Mouse (Mus musculus): ENCODE measurements around the gene Hist1h2bl. TPM values are rescaled to one million over a fixed set of nuclear protein-coding genes. Genes with fewer than 3 reads are reported as not detected.

The Hist1h2bl gene
- total RNA-seq, 2 experiments from 2014 or later = 3.4 to 3.7 TPM

Small RNA genes lying within 50 kb of the gene (microRNA-seq; reads per million reads assigned to microRNA genes)
- gene Gm44357 (not detected), gene Gm44367 (not detected), gene Gm44454 (not detected)

Other genes starting within 250 kb of the Hist1h2bl start
- gene Nkapl, start 247.6 kb downstream of the Hist1h2bl start, total RNA-seq (2021) = under 1 TPM; 0.19 to 0.21 TPM
- gene Zkscan4, start 237.2 kb downstream of the Hist1h2bl start, total RNA-seq (2021) = under 1 TPM; 0.40 to 0.73 TPM
- not detected for gene Gm10065, start 236.7 kb downstream of the Hist1h2bl start, total RNA-seq (2021)
- gene AK157302, start 220.9 kb downstream of the Hist1h2bl start, total RNA-seq (2021) = 10 to 100 TPM; 22.8 to 23.3 TPM
- gene Gm11273, start 214.7 kb downstream of the Hist1h2bl start, total RNA-seq (2021) = 100 to 1,000 TPM; 144 to 150 TPM
- 1 to 10 TPM; 6.2 to 6.3 TPM for gene Zkscan8, start 185.0 kb downstream of the Hist1h2bl start, total RNA-seq (2021)
- gene Olfr1366, start 173.3 kb downstream of the Hist1h2bl start, total RNA-seq (2021) = not detected
- gene Olfr1535, start 156.2 kb downstream of the Hist1h2bl start, total RNA-seq (2021) = not detected
- not detected for gene Olfr1364, start 134.4 kb downstream of the Hist1h2bl start, total RNA-seq (2021)
- not detected for gene Olfr1362, start 102.1 kb downstream of the Hist1h2bl start, total RNA-seq (2021)
- gene Olfr11, start 73.6 kb downstream of the Hist1h2bl start, total RNA-seq (2021) = not detected
- gene Olfr1361, start 52.8 kb downstream of the Hist1h2bl start, total RNA-seq (2021) = not detected
- gene Olfr1360, start 38.7 kb downstream of the Hist1h2bl start, total RNA-seq (2021) = not detected
- not detected for gene Olfr1359, start 18.0 kb downstream of the Hist1h2bl start, total RNA-seq (2021)
- 1 to 10 TPM in 1 of 2 experiments, not detected in 1; 1.5 TPM for gene Hist1h2ai, start 279 bp upstream of the Hist1h2bl start, total RNA-seq (2021)
- 1 to 10 TPM in 1 of 2 experiments, not detected in 1; 2.3 TPM for gene Hist1h3h, start 1.5 kb upstream of the Hist1h2bl start, total RNA-seq (2021)
- gene Hist1h2bm, start 5.9 kb upstream of the Hist1h2bl start, total RNA-seq (2021) = not detected
- under 1 TPM; 0.43 to 0.59 TPM for gene Hist1h4j, start 18.9 kb upstream of the Hist1h2bl start, total RNA-seq (2021)
- gene Hist1h4k, start 34.4 kb upstream of the Hist1h2bl start, total RNA-seq (2021) = 10 to 100 TPM; 15.2 to 22.0 TPM
- not detected for gene Hist1h2ak, start 37.7 kb upstream of the Hist1h2bl start, total RNA-seq (2021)
- gene Hist1h2bn, start 38.0 kb upstream of the Hist1h2bl start, total RNA-seq (2021) = 1 to 10 TPM in 1 of 2 experiments, not detected in 1; 1.1 TPM
- under 1 TPM; 0.32 to 0.52 TPM for gene Hist1h1b, start 64.5 kb upstream of the Hist1h2bl start, total RNA-seq (2021)
- gene Hist1h3i, start 67.2 kb upstream of the Hist1h2bl start, total RNA-seq (2021) = 10 to 100 TPM; 12.0 to 12.2 TPM
- not detected for gene Hist1h2an, start 71.1 kb upstream of the Hist1h2bl start, total RNA-seq (2021)
- not detected for gene Hist1h2bp, start 71.3 kb upstream of the Hist1h2bl start, total RNA-seq (2021)
- 10 to 100 TPM; 14.4 to 17.7 TPM for gene Hist1h2bq, start 94.1 kb upstream of the Hist1h2bl start, total RNA-seq (2021)
- gene Hist1h2ao, start 94.3 kb upstream of the Hist1h2bl start, total RNA-seq (2021) = 1 to 10 TPM; 3.1 to 3.5 TPM
- gene Hist1h4m, start 95.6 kb upstream of the Hist1h2bl start, total RNA-seq (2021) = 10 to 100 TPM; 46.0 to 49.7 TPM
- 1 to 10 TPM; 5.3 to 9.1 TPM for gene Hist1h4n, start 116.1 kb upstream of the Hist1h2bl start, total RNA-seq (2021)
- not detected for gene Hist1h2ap, start 117.4 kb upstream of the Hist1h2bl start, total RNA-seq (2021)
- 10 to 100 TPM; 14.3 to 17.8 TPM for gene Hist1h2br, start 117.6 kb upstream of the Hist1h2bl start, total RNA-seq (2021)
- under 1 TPM; 0.48 to 0.69 TPM for gene Zfp184, start 229.0 kb upstream of the Hist1h2bl start, total RNA-seq (2021)

Data from gastrocnemius, adult 18-20 months (tissue).